Mouse (Mus musculus) urinary bladder, postnatal 14 days (tissue): ENCODE measurements around the gene Tinagl1.

Experiments used
- DNase-seq: peaks from one replicate; pipeline ENCODE4 v3.0.0; 2021; ENCODE audit warnings: low spot score

The Tinagl1 gene

DNA sequence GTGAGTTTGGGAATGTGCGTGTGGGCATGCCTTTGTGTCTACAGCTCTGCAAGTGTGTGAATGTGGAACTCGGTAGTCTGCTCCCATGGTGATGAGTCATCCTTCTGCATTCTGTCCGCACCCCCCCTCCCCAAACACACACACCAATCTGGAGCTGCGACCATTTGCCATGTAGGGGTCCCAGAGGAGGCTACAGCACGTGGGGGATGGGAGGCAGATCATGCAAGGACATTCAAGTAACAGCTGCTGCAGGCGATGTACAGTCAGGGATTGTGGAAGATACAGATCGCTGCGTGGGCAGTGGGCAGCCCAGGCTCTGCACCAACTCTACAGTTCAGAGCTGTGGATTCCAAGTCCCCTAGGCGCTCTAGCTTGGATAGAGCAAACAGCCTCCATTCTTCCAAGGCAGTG, 33.9 kb downstream of the Tinagl1 start:
- no peak for DNase-seq

DNA sequence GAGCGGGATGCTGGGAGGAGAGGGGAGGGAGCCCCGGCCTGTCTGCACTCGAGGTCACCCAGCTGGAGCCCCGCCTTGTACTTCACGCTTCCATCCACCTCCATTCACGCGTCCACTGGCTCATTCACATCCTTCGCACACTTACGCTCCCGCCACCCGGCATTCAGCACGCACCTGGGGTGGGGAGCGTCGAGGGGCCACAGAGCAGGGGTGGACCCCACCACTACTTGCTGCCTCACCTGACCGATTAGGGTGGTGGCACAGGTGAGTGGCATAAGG, 35.8 kb downstream of the Tinagl1 start, which contains the start of gene Hcrtr1:
Gene Hcrtr1 (minus strand): TSS at position 146 of the 279 bp plus-strand sequence.
- DNase-seq, result no peak

DNA sequence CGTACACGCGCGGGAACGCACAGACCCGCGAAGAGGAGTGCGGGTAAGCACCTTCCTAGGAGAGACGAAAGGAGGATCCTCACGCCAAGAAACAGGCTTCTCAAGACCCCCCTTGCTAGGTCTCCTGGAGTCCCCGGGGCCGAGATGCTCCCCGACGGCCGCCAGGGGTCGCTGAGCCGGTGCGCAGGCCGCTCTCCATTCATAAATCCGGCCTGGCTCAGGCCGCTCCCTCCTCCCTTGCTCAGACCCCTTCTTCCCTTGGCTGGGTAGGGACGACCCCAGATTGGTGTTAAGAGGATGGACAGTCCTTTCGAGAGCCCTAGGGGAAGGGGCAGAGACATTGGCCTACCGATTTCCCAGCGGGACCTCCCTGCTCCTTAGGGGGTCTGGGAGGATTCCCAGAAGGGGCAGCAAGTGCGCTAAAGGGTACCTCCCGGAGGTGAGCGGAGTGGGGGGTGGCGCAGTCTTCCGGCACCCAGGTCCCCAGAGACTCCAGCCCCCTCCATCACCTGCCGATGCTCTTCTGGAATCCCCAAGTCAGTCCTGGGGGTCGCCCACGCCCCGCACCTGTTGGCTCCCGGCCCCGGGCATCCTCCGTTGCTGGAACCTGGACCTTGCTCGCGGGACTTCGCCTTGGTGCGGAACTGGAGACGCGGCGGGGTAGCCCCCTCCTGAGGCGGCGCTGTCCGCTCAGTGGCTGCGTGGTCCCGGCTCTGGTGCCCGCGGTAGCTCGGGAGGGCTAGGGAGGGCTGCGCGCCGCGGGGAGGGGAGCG, 36.3 kb downstream of the Tinagl1 start:
- DNase-seq, result peak; percentile 77

DNA sequence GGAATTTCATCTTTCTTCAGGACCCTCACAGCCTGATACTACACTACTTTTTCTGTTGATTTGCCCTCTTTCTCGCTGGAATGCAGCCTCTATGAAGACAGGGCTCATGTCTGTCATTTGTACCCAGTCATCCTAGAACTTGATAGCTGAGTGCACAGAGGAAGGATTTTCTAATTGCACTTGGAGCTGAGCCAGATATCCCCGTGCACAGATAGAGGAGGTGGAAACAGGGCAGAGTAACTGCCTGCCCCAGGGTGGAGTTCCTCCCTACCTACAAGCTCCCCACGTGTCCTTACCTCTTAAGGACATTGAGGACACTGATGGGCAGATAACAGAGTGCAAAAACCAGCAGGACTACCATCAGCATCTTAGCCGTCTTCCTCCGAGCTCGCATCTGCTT, 41.5 kb downstream of the Tinagl1 start:
- DNase-seq, result no peak

DNA sequence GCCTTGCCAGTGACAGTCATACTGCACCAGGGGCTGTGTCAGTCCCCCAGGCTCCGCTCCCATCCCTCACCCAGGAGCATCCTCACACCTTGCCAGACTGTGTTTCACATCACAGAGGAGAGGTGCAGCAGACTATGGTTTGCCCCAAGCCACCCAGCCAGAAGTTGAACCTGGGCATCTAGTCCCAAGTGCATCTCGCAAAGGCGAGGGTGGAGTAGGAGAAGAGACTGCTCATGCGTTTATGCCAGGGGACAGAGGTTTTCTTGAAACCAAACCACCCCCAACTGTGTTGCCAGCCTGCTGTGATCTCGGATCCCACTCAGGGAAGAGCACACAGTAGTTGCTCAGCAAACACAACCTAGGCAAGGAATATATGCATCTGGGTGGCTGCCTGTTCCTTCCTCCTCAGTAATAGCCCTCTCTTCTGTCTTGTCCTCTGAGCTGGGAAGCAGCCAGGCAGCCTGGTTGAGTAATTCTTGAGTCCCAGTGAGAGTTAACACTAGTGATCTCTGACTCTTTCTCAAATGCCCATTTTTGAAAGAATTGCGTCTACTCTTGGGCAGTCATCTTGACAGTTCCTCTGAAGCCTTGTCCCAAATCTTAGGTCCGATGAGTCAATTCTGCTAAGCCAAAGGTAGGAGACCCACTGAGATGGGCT, 43.3 kb downstream of the Tinagl1 start:
- no peak for DNase-seq

DNA sequence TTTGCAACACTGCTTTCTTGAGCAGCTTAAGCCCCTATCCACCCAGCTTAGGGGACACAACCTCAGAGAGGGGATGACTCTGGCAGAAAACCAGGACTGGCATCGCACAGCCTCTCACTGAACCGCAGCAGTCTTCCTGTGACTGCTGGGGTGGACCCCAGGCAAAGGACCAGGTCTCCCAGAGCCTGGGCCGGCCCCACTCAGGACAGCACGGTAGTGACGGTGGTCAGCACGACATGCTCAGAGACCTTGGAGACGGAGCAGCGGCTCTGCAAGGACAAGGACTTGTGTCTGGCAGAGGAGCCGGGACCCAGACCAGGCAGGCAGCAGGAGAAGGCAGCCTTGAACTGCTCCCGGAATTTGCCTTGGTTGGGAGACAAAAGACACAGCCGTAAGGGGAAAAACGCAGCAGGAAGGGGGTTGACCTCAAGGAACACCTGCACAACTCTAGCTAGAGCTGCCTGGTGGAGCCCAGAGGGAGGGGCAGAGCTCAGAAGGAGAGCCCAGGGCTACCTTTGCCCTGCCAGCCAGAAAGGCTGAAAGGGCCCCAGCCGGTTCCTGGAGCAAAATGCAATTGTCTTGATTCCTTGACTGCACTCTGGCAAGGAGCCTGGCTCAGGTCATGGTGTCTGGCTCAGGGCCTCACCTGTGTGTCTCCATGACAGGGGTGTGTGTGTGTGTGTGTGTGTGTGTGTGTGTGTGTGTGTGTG, 44.1 kb downstream of the Tinagl1 start:
- DNase-seq, result peak; percentile 36

DNA sequence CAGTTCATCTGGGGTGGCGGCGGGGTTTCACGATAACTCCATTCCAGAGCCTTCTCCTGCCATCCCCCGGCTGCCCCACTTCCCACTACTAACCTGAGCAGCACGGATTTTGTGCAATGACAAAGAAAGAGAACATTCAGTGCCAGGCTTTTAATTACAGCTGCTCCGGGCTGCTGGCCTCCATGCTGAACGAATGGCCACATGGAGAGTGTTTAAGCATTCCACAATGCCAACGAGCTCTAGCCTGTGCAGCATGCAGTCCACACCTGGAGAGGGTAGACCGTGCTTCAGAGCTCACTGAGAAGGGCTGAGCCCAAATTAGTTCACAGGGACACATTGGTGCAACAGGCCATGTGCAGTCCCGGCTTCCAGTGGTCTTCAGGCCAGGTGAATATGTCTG, 44.8 kb downstream of the Tinagl1 start:
- no peak for DNase-seq

DNA sequence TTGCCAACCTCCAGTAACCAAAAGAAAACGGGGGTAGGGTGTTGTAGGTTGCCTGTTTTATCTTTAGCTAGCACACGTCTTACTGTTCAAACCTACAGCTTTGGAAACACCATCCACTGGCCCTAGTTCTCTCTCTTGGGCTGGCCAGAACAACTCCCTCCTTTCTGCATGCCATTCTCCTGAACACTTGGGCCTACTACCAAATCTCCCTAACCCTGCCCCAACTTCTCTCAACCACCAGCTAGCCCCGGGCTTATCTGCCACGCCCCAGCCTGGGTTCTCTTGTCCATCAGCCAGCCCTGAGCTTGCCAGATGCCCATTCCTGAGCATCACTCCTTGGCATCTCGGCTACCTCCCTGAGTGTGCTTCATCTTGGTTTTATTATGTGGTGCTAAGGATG, 46.0 kb downstream of the Tinagl1 start:
- DNase-seq, result no peak

DNA sequence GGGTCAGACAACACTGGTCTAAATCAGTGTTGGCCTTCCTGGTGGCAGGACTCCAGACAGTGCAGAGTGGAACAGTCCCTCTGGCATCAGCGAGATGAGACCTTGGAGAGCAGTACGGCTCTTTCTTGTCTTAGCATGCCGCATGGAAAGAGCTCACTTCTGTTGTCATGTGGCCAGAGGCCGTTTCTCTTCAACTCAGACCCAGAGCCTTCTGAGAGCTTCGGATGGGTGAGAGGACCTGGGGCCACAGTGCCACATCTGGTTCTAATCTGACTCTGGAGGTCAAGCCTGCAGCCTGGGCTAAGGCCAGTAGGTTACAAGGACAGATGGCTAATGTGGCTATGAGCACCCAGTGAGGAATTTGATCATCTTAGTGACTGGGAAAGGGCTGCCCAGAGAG, 49.0 kb downstream of the Tinagl1 start:
- no peak for DNase-seq

DNA sequence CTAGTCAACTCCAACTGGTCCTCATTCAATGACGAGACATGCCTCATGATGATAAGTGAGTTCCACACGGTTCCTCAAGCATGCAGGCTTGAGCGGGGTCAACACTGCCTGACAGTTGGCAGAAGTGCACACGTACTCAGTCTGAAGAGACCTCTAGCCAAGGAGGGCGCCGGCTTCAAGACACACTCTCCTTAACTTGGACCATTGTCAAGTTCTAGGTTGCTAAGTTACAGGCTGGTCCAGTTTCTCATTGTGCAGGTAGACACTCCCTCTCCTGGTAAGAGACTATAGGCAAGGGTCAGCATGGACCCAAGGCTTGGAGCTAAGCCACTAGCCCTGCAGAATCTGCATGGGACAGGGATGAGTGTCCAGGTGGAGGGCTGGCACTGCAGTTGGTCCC, 49.8 kb downstream of the Tinagl1 start:
- DNase-seq, result no peak

DNA sequence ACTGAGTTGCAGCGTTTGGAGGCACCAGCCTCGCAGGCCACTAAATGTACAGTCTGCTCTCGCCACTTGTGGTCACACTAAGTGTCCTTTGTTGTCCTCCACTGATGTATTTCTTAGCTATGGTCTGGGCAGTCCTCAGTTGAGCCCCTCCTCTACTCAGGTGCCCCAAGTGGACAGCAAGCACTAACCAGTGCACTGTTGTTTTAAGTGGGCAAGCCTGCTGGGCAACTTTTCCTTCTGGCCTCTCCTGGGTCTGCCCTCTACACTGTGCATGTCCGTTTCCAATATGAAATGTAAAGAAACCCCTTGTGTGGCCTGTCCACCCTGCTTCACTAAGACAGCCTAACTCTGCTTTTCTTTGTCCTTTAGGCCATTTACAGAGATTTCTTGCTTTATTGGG, 50.8 kb downstream of the Tinagl1 start:
- no peak for DNase-seq

DNA sequence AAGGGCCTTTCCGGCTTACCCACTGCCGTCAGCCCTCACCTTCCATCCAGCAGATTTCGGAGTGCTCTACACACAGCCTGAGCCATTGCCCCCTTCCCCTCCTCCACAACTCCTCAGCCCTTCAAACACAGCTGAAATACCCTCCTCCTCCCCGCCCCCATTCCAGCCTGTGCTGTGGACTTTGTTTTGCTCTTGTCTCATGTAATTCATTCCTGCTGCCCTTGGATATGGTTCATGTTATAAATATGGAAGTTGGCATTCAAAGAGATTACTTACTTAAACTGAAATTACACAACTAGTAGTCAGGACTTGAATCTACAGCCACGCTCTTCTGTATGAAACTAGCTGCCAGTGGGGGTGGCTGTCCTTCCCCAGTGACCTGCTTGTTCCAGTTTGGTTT, 51.9 kb downstream of the Tinagl1 start:
- no peak for DNase-seq

DNA sequence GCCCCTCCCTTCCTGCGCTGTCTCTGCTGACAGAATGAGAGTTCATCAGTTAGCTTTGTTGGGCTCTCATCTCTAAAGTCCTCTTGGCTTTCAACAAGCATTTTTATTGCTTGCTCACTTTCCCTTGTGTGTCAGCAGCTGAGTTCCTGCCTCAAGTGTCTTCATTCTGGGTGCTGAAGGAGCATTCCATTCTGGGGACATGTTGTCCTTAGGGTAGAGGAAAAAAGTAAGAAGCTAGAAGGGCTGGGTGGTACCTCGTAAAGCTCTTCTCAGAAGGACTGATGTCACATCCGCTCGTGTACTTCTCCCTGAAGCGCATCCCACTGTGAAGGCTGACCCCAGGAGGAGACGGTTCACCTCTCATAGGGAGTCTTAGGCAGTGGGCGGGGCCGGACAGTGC, 53.4 kb downstream of the Tinagl1 start:
- no peak for DNase-seq

DNA sequence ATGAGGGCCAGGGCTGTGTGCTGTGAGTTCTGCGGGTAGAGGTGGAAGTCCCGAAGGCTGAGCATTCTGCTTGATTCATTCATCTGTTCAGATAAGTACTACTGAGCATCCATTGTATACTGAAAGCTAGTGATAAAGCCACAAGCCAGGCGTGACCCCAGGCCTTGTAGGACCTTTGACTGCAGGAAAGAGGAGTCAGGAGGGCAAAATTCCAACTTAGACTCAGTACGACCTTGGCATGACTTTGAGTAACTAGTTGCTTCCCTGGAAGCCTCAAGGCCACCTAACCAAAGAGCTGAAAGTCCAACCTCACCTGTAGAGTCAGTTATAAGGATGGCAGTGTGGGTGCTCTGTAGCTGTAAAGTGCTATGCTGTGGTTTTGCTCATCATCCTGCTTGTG, 54.2 kb downstream of the Tinagl1 start:
- no peak for DNase-seq
